8 mouse cellular contexts compared by ENCODE assay signal in the genomic region with DNA sequence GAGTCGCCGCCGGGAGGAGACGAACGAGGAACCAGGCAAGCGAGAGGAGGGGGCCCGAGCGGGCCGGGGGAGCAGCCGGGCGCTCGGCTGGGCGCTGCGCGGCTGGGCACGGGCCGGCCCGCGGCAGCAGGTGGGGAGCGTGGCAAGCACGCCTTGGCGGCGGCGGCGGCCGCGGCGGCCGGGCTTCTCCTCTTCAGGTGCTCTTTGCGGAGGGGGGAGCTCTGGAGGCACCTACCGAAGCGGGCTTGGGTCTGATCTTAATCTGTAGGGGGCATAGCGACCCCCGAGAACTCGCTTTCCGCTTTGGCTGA. TPM values are rescaled to one million over a fixed set of nuclear protein-coding genes. Genes with fewer than 3 reads are reported as not detected.
DNase-seq lines count a peak whose midpoint lies in the region; ATAC-seq and TF ChIP-seq lines count a peak whose summit lies in the region.

No protein-coding gene starts in this region.

- peak; percentile 77 for ATAC-seq in intestine, embryonic 15.5 days

- no peaks in the 10 kb centered on the region for H3K9me3 ChIP-seq in embryonic facial prominence, embryonic 10.5 days
- no peaks in the 10 kb centered on the region for H3K9me3 ChIP-seq in intestine, embryonic 15.5 days

- H3K27me3 ChIP-seq in embryonic facial prominence, embryonic 10.5 days (replicated peaks; ENCODE audit: low read depth, poor library complexity, severe bottlenecking): 0 out of 2 replicates have a peak, but pooled peaks cover 17% of the 10 kb centered on the region
- H3K27me3 ChIP-seq in intestine, embryonic 15.5 days (replicated peaks): no peaks in the 10 kb centered on the region
- H3K27me3 ChIP-seq in myocyte (ENCODE audit: control insufficient read depth, insufficient read depth, insufficient read length): no peaks in the 10 kb centered on the region

- peaks cover 39% of the 10 kb centered on the region for H3K36me3 ChIP-seq in embryonic facial prominence, embryonic 10.5 days (replicated peaks)
- no peaks in the 10 kb centered on the region for H3K36me3 ChIP-seq in intestine, embryonic 15.5 days
- H3K36me3 ChIP-seq in myocyte (ENCODE audit: control insufficient read depth, insufficient read depth): peaks cover 8% of the 10 kb centered on the region

- peak overlapping the region; percentile 67 for H3K4me2 ChIP-seq in intestine, embryonic 15.5 days (replicated peaks)
- H3K4me2 ChIP-seq in myocyte (ENCODE audit: low read depth): peak overlapping the region; percentile 30

- peak overlapping the region; percentile 84 for H3K4me3 ChIP-seq in layer of hippocampus, adult 2 months
- H3K4me3 ChIP-seq in embryonic facial prominence, embryonic 10.5 days: peak overlapping the region; percentile 96
- peak overlapping the region; percentile 99 for H3K4me3 ChIP-seq in intestine, embryonic 15.5 days (replicated peaks)
- H3K4me3 ChIP-seq in myocyte: peak overlapping the region; percentile 61

- TF ChIP-seq CTCF in layer of hippocampus, adult 2 months (conservative IDR thresholded peaks at IDR 0.05): no peak

- H3ac ChIP-seq in myocyte (ENCODE audit: control insufficient read depth, insufficient read length): peak overlapping the region; percentile 86

- H3K79me2 ChIP-seq in myocyte (ENCODE audit: control insufficient read depth, insufficient read depth): peaks cover 48% of the 10 kb centered on the region

- H3K9ac ChIP-seq in intestine, embryonic 15.5 days: peak overlapping the region; percentile 94

- TF ChIP-seq POLR2A in myocyte (IDR thresholded peaks at IDR 0.05; ENCODE audit: insufficient read length, low read depth): no peak

- WGBS in embryonic facial prominence, embryonic 10.5 days: under 1% methylated on average over 36 of the region's 36 CpGs
- WGBS in intestine, embryonic 15.5 days: 0% methylated on average over 17 of the region's 36 CpGs

- peak overlapping the region; percentile 85 for H3K27ac ChIP-seq in layer of hippocampus, adult 2 months
- H3K27ac ChIP-seq in embryonic facial prominence, embryonic 10.5 days (replicated peaks): peak overlapping the region; percentile 99
- peak overlapping the region; percentile 94 for H3K27ac ChIP-seq in intestine, embryonic 15.5 days

- DNase-seq in layer of hippocampus, adult 2 months (ENCODE audit: low spot score in 2 of 2): no peak
- DNase-seq in layer of hippocampus, adult 18-20 months (ENCODE audit: low spot score in 2 of 2): no peak
- DNase-seq in embryonic facial prominence, embryonic 10.5 days (ENCODE audit: low spot score): no peak
- DNase-seq in MN1 (ENCODE audit: low spot score): no peak
- no peak for DNase-seq in embryo, embryonic 9.5 days (ENCODE audit: extremely low spot score)
- DNase-seq in adrenal gland, postnatal 4 days (ENCODE audit: low spot score in 2 of 2): no peak

- H3K4me1 ChIP-seq in embryonic facial prominence, embryonic 10.5 days: peaks cover 32% of the 10 kb centered on the region
- 0 out of 2 replicates have a peak, but pooled peaks cover 7% of the 10 kb centered on the region for H3K4me1 ChIP-seq in intestine, embryonic 15.5 days (replicated peaks)

TF ChIP-seq in myocyte, 11 proteins besides CTCF, POLR2A, EP300 and RAD21:
- TF ChIP-seq TCF12 (IDR thresholded peaks at IDR 0.05; ENCODE audit: insufficient read depth, poor library complexity, severe bottlenecking) (no peak), USF1 (IDR thresholded peaks at IDR 0.05; ENCODE audit: low read depth) (no peak), MYOG (IDR thresholded peaks at IDR 0.05; ENCODE audit: control insufficient read depth in 1 of 3, insufficient read depth in 1 of 3, insufficient read length in 2 of 3, low read depth in 2 of 3) (peak in 1 of 3 experiments; percentile 0)

RNA-seq across cellular contexts. Expression of gene Dlg1, which starts 1.0 kb away (rescaled TPM):
- 10 to 100 TPM; 86.2 to 86.4 TPM for total RNA-seq in layer of hippocampus, adult 2 months (2021)
- total RNA-seq in layer of hippocampus, adult 18-20 months (2021): 10 to 100 TPM; 88.2 to 95.2 TPM
- 27.5 and 27.7 TPM in 2 replicates for polyA plus RNA-seq in embryonic facial prominence, embryonic 10.5 days (2016; fragmentation: Nextera tagmentation; extraction: Ambion mirVana)
- polyA plus RNA-seq in intestine, embryonic 15.5 days (2015; fragmentation: Nextera tagmentation; extraction: Ambion mirVana): 18.6 and 19.0 TPM in 2 replicates
- polyA plus RNA-seq in myocyte (2012; fragmentation: generic; extraction: Trizol): 23.2 TPM
- 10 to 100 TPM; 65.4 to 78.0 TPM for total RNA-seq in adrenal gland, postnatal 4 days (2021)
